Mouse (Mus musculus): Measurements from ENCODE around the gene Ilf3. TPM values are rescaled to one million over a fixed set of nuclear protein-coding genes. Genes with fewer than 3 reads are reported as not detected.
A peak's percentile ranks its signal among the peaks of the same experiment; 100 is the strongest.

The Ilf3 gene
- polyA plus RNA-seq, 1 experiment, result 94.0 TPM

DNA sequence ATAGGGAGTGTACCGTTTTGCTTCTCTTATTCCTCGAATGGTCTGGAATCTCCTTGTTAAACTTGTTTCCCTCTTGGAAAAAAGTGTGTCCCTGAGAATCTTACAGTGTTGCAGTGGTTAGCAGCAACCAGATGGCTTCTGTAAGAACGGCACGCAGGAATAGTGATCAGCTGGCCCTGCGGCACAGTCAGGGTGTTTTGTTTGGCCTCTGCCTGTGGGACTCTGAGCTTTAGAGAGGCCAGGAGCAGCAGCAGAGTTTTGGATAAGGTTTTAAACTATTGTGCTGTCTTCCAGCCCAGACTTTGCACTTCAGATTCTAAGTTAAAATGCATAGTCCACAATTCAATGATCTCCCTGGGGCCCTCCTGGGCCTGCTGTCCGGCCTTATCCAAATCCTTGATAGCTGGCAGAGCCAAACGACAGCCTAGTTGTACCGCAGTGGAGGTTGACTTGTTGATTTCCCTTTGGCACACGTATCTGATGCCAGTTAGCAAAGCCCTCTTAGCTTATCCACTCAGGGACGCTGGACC is 25.0 kb downstream of the Ilf3 start:
- Histone ChIP-seq H3K27ac (ENCODE audit: insufficient read depth, low read length) (no peak overlapping the region), H3K4me1 (ENCODE audit: control insufficient read depth, insufficient read depth, low read length) (no peaks in the 10 kb centered on the region), H3K4me3 (ENCODE audit: insufficient read depth, low read length) (no peak overlapping the region)
- TF ChIP-seq CTCF (IDR thresholded peaks at IDR 0.05; ENCODE audit: borderline replicate concordance, insufficient read depth, low read length) (no peak), POLR2A (IDR thresholded peaks at IDR 0.05; ENCODE audit: low read depth, low read length) (no peak)

DNA sequence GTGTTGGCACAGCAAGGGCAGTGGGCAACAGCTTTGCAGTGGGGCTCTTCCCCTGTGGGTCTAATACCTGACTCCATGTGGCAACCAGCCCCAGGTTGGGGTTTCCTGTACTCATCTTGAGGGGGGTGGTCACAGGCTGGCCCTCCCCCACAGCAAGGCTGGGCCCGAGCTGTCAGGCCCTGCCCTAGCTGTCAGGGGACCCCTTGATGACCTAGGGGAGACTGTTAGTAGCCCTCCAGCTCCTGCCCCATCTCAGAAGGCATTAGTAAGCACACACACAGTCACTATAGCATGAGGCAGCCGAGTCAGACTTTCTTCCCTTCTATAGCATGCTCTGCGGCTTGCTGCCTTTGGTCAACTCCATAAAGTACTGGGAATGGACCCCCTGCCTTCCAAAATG is 28.0 kb downstream of the Ilf3 start:
- Histone ChIP-seq H3K4me3 (ENCODE audit: insufficient read depth, low read length) (no peak overlapping the region), H3K4me1 (ENCODE audit: control insufficient read depth, insufficient read depth, low read length) (no peaks in the 10 kb centered on the region), H3K27ac (ENCODE audit: insufficient read depth, low read length) (no peak overlapping the region)
- TF ChIP-seq POLR2A (IDR thresholded peaks at IDR 0.05; ENCODE audit: low read depth, low read length) (no peak), CTCF (IDR thresholded peaks at IDR 0.05; ENCODE audit: borderline replicate concordance, insufficient read depth, low read length) (no peak)

DNA sequence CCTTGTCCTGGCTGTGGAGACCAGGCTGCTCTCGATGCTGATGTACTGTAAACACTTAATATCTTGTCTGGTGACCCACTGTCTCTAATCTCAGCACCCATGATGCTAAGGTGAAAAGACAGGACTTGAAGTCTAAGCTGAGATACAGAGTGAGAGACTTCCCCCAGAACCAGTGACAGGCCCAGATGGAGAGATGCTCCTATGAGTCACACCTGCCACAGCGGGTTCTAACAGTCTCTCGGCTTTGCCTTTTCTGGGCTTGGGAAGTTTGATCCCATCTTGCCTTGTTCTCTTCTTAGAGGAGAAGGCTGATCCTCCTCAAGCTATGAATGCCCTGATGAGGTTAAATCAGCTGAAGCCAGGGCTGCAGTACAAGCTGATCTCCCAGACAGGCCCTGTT is 29.5 kb downstream of the Ilf3 start:
- TF ChIP-seq CTCF (IDR thresholded peaks at IDR 0.05; ENCODE audit: borderline replicate concordance, insufficient read depth, low read length), result no peak
- TF ChIP-seq POLR2A (IDR thresholded peaks at IDR 0.05; ENCODE audit: low read depth, low read length), result no peak

GRCm38 (mm10) chr9:21401042-21401441 is 33.4 kb downstream of the Ilf3 start:
- TF ChIP-seq POLR2A (IDR thresholded peaks at IDR 0.05; ENCODE audit: low read depth, low read length) (no peak), CTCF (IDR thresholded peaks at IDR 0.05; ENCODE audit: borderline replicate concordance, insufficient read depth, low read length) (no peak)
- Histone ChIP-seq H3K4me1 (ENCODE audit: control insufficient read depth, insufficient read depth, low read length) (no peaks in the 10 kb centered on the region), H3K4me3 (ENCODE audit: insufficient read depth, low read length) (no peak overlapping the region), H3K27ac (ENCODE audit: insufficient read depth, low read length) (no peak overlapping the region)

More for the DNA sequence above, 29.5 kb downstream of the Ilf3 start:
- H3K27ac ChIP-seq (ENCODE audit: insufficient read depth, low read length), result no peak overlapping the region
- H3K4me1 ChIP-seq (ENCODE audit: control insufficient read depth, insufficient read depth, low read length), result no peaks in the 10 kb centered on the region
- no peak overlapping the region for H3K4me3 ChIP-seq (ENCODE audit: insufficient read depth, low read length)

- H3K27ac ChIP-seq (ENCODE audit: insufficient read depth, low read length), result no peak overlapping the region
- no peak overlapping the region for H3K4me3 ChIP-seq (ENCODE audit: insufficient read depth, low read length)
- no peaks in the 10 kb centered on the region for H3K4me1 ChIP-seq (ENCODE audit: control insufficient read depth, insufficient read depth, low read length)
- TF ChIP-seq POLR2A (IDR thresholded peaks at IDR 0.05; ENCODE audit: low read depth, low read length) (no peak), CTCF (IDR thresholded peaks at IDR 0.05; ENCODE audit: borderline replicate concordance, insufficient read depth, low read length) (no peak)
These were observed 35.1 kb downstream of the Ilf3 start for GRCm38 (mm10) chr9:21402764-21403253.

GRCm38 (mm10) chr9:21403745-21404144 is 36.1 kb downstream of the Ilf3 start:
- no peaks in the 10 kb centered on the region for H3K4me1 ChIP-seq (ENCODE audit: control insufficient read depth, insufficient read depth, low read length)
- no peak for TF ChIP-seq CTCF (IDR thresholded peaks at IDR 0.05; ENCODE audit: borderline replicate concordance, insufficient read depth, low read length)
- no peak for TF ChIP-seq POLR2A (IDR thresholded peaks at IDR 0.05; ENCODE audit: low read depth, low read length)
- H3K4me3 ChIP-seq (ENCODE audit: insufficient read depth, low read length), result no peak overlapping the region
- no peak overlapping the region for H3K27ac ChIP-seq (ENCODE audit: insufficient read depth, low read length)

DNA sequence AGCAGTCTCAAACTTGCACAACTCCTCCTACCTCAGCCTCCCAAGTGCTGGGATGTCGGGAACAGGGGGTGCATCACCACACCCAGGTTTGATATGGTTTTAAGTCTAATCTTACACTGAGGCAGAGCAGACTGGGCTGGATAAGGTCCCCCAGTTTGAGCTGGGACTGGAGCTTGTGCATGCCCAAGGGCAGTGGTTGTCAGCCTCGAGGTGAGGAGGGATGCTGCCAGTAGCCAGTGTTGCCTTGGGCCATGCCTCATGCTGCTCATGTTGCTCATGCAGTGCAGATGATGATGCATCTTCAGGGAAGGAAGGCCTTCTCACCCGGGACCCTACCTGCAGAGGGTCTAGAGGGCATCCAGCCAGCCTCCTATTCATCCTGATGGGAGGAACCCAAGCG is 37.9 kb downstream of the Ilf3 start:
- no peaks in the 10 kb centered on the region for H3K4me1 ChIP-seq (ENCODE audit: control insufficient read depth, insufficient read depth, low read length)
- H3K4me3 ChIP-seq (ENCODE audit: insufficient read depth, low read length), result no peak overlapping the region
- no peak overlapping the region for H3K27ac ChIP-seq (ENCODE audit: insufficient read depth, low read length)
- TF ChIP-seq POLR2A (IDR thresholded peaks at IDR 0.05; ENCODE audit: low read depth, low read length) (no peak), CTCF (IDR thresholded peaks at IDR 0.05; ENCODE audit: borderline replicate concordance, insufficient read depth, low read length) (no peak)

DNA sequence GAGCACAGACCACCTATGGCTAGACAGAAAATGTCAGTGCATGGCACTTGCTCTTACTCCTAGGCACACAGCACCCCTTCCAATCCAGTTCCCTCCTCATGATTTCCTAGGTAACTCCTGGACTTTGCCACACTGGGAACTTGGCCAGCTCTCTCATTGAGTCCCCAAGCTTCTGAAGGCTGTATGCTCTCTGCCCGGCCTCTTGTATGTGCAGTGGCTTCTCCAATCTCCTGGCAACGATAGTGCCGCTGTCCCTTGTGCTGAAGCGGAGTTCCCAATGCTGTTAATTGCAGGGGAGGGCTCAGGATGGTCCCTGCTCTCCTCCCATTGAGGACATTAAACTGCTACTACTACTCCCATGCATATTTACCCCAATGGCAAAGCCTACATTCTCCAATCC is 40.3 kb downstream of the Ilf3 start:
- TF ChIP-seq POLR2A (IDR thresholded peaks at IDR 0.05; ENCODE audit: low read depth, low read length), result no peak
- TF ChIP-seq CTCF (IDR thresholded peaks at IDR 0.05; ENCODE audit: borderline replicate concordance, insufficient read depth, low read length), result no peak
- Histone ChIP-seq H3K4me1 (ENCODE audit: control insufficient read depth, insufficient read depth, low read length) (no peaks in the 10 kb centered on the region), H3K27ac (ENCODE audit: insufficient read depth, low read length) (no peak overlapping the region), H3K4me3 (ENCODE audit: insufficient read depth, low read length) (no peak overlapping the region)

- no peak for TF ChIP-seq POLR2A (IDR thresholded peaks at IDR 0.05; ENCODE audit: low read depth, low read length)
- no peak for TF ChIP-seq CTCF (IDR thresholded peaks at IDR 0.05; ENCODE audit: borderline replicate concordance, insufficient read depth, low read length)
- Histone ChIP-seq H3K4me3 (ENCODE audit: insufficient read depth, low read length) (no peak overlapping the region), H3K27ac (ENCODE audit: insufficient read depth, low read length) (no peak overlapping the region), H3K4me1 (ENCODE audit: control insufficient read depth, insufficient read depth, low read length) (no peaks in the 10 kb centered on the region)
These were observed 41.0 kb downstream of the Ilf3 start for GRCm38 (mm10) chr9:21408624-21409023.

- H3K4me1 ChIP-seq (ENCODE audit: control insufficient read depth, insufficient read depth, low read length), result no peaks in the 10 kb centered on the region
- no peak overlapping the region for H3K4me3 ChIP-seq (ENCODE audit: insufficient read depth, low read length)
- no peak overlapping the region for H3K27ac ChIP-seq (ENCODE audit: insufficient read depth, low read length)
- TF ChIP-seq POLR2A (IDR thresholded peaks at IDR 0.05; ENCODE audit: low read depth, low read length) (no peak), CTCF (IDR thresholded peaks at IDR 0.05; ENCODE audit: borderline replicate concordance, insufficient read depth, low read length) (peak; percentile 61; the same call in 1 of the 2 replicates)
These were observed 42.1 kb downstream of the Ilf3 start for GRCm38 (mm10) chr9:21409592-21410317.
